Mouse (Mus musculus) kidney, postnatal 14 days (tissue): ENCODE results near the gene Lrrc71.

ENCODE experiments used
- DNase-seq: peaks from one replicate; pipeline ENCODE4 v3.0.0; 2022; ENCODE audit warnings: mixed read lengths

Gene Lrrc71

GRCm38 (mm10) chr3:87763202-87763601 is 14.8 kb upstream of the Lrrc71 start:
- no peak for DNase-seq

GRCm38 (mm10) chr3:87761408-87762375 is 13.3 kb upstream of the Lrrc71 start:
- DNase-seq: peak; percentile 70

GRCm38 (mm10) chr3:87758641-87759040 is 10.2 kb upstream of the Lrrc71 start:
- DNase-seq: no peak

- no peak for DNase-seq
Measured at GRCm38 (mm10) chr3:87756488-87756887, 8.1 kb upstream of the Lrrc71 start.

GRCm38 (mm10) chr3:87755964-87756363 is 7.5 kb upstream of the Lrrc71 start:
- DNase-seq: peak; percentile 91

GRCm38 (mm10) chr3:87753829-87754228 is 5.4 kb upstream of the Lrrc71 start:
- DNase-seq: no peak

- no peak for DNase-seq
Measured at GRCm38 (mm10) chr3:87752567-87752966, 4.1 kb upstream of the Lrrc71 start.

GRCm38 (mm10) chr3:87749977-87750376 is 1.6 kb upstream of the Lrrc71 start:
- no peak for DNase-seq

- DNase-seq: peak; percentile 75
Measured at GRCm38 (mm10) chr3:87749036-87749435, 611 bp upstream of the Lrrc71 start.

- peak; percentile 54 for DNase-seq
Measured at GRCm38 (mm10) chr3:87745036-87745659, 3.3 kb downstream of the Lrrc71 start.

GRCm38 (mm10) chr3:87743927-87744326 is 4.5 kb downstream of the Lrrc71 start:
- DNase-seq: no peak

- DNase-seq: no peak
Measured at GRCm38 (mm10) chr3:87742735-87743134, 5.7 kb downstream of the Lrrc71 start.

GRCm38 (mm10) chr3:87742013-87742412 is 6.4 kb downstream of the Lrrc71 start:
- no peak for DNase-seq

GRCm38 (mm10) chr3:87738906-87739305 is 9.5 kb downstream of the Lrrc71 start:
- peak; percentile 5 for DNase-seq

- no peak for DNase-seq
Measured at GRCm38 (mm10) chr3:87735335-87735734, 13.1 kb downstream of the Lrrc71 start.

GRCm38 (mm10) chr3:87733984-87734761 is 14.3 kb downstream of the Lrrc71 start:
- DNase-seq: no peak

- no peak for DNase-seq
Measured at GRCm38 (mm10) chr3:87733098-87733497, 15.3 kb downstream of the Lrrc71 start.

GRCm38 (mm10) chr3:87728696-87729095 is 19.7 kb downstream of the Lrrc71 start:
- DNase-seq: no peak

- DNase-seq: no peak
Measured at GRCm38 (mm10) chr3:87726191-87726590, 22.2 kb downstream of the Lrrc71 start.

GRCm38 (mm10) chr3:87725396-87726160 is 22.8 kb downstream of the Lrrc71 start:
- DNase-seq: no peak

GRCm38 (mm10) chr3:87724556-87724955 is 23.9 kb downstream of the Lrrc71 start:
- no peak for DNase-seq

- no peak for DNase-seq
Measured at GRCm38 (mm10) chr3:87718525-87718924, 29.9 kb downstream of the Lrrc71 start.
